Mouse (Mus musculus): Measurements from ENCODE around the gene Btrc. TPM values are rescaled to one million over a fixed set of nuclear protein-coding genes. Genes with fewer than 3 reads are reported as not detected.

Btrc gene
- polyA plus RNA-seq, 1 experiment from 2014 or later: 45.0 TPM

GRCm38 (mm10) chr19:45511406-45511805, 147.9 kb downstream of the Btrc start:
- no peak overlapping the region for H3K9ac ChIP-seq (ENCODE audit: low read depth, low read length)
- WGBS: 83% methylated on average over 4 of the region's 4 CpGs
- no peak overlapping the region for H3K4me2 ChIP-seq (ENCODE audit: low read depth, low read length)

GRCm38 (mm10) chr19:45515341-45515740, 151.8 kb downstream of the Btrc start:
- WGBS: 88% methylated on average over 2 of the region's 2 CpGs
- no peak for DNase-seq (ENCODE audit: low spot score)

More at GRCm38 (mm10) chr19:45511406-45511805, 147.9 kb downstream of the Btrc start:
- H3K9me3 ChIP-seq (ENCODE audit: control insufficient read depth, low read length): no peaks in the 10 kb centered on the region
- no peak overlapping the region for H3K27ac ChIP-seq (replicated peaks; ENCODE audit: low read depth, low read length)
- H3K4me3 ChIP-seq (ENCODE audit: low read depth, low read length): no peak overlapping the region
- peaks cover 46% of the 10 kb centered on the region for H3K36me3 ChIP-seq (ENCODE audit: control insufficient read depth, insufficient read depth, low read length)
- ATAC-seq (ENCODE audit: low read depth) (no peak), DNase-seq (ENCODE audit: low spot score) (no peak)
- no peaks in the 10 kb centered on the region for H3K4me1 ChIP-seq (ENCODE audit: control insufficient read depth, insufficient read depth, low read length)
- H3K27me3 ChIP-seq (replicated peaks; ENCODE audit: control insufficient read depth, insufficient read depth, low read length): no peaks in the 10 kb centered on the region

GRCm38 (mm10) chr19:45516264-45516663, 152.7 kb downstream of the Btrc start:
- Histone ChIP-seq H3K36me3 (ENCODE audit: control insufficient read depth, insufficient read depth, low read length) (peaks cover 70% of the 10 kb centered on the region), H3K9me3 (ENCODE audit: control insufficient read depth, low read length) (no peaks in the 10 kb centered on the region), H3K4me2 (ENCODE audit: low read depth, low read length) (no peak overlapping the region), H3K9ac (ENCODE audit: low read depth, low read length) (no peak overlapping the region), H3K27ac (replicated peaks; ENCODE audit: low read depth, low read length) (no peak overlapping the region), H3K27me3 (replicated peaks; ENCODE audit: control insufficient read depth, insufficient read depth, low read length) (no peaks in the 10 kb centered on the region), H3K4me1 (ENCODE audit: control insufficient read depth, insufficient read depth, low read length) (no peaks in the 10 kb centered on the region), H3K4me3 (ENCODE audit: low read depth, low read length) (no peak overlapping the region)
- ATAC-seq (ENCODE audit: low read depth) (no peak), DNase-seq (ENCODE audit: low spot score) (no peak)
- WGBS: 94% methylated on average over 12 of the region's 12 CpGs

More at GRCm38 (mm10) chr19:45515341-45515740, 151.8 kb downstream of the Btrc start:
- Histone ChIP-seq H3K4me1 (ENCODE audit: control insufficient read depth, insufficient read depth, low read length) (no peaks in the 10 kb centered on the region), H3K27ac (replicated peaks; ENCODE audit: low read depth, low read length) (no peak overlapping the region), H3K4me2 (ENCODE audit: low read depth, low read length) (no peak overlapping the region), H3K36me3 (ENCODE audit: control insufficient read depth, insufficient read depth, low read length) (peaks cover 67% of the 10 kb centered on the region), H3K4me3 (ENCODE audit: low read depth, low read length) (no peak overlapping the region), H3K27me3 (replicated peaks; ENCODE audit: control insufficient read depth, insufficient read depth, low read length) (no peaks in the 10 kb centered on the region), H3K9ac (ENCODE audit: low read depth, low read length) (no peak overlapping the region), H3K9me3 (ENCODE audit: control insufficient read depth, low read length) (no peaks in the 10 kb centered on the region)
- no peak for ATAC-seq (ENCODE audit: low read depth)

- no peaks in the 10 kb centered on the region for H3K9me3 ChIP-seq (ENCODE audit: control insufficient read depth, low read length)
- 77% methylated on average over 7 of the region's 7 CpGs for WGBS
- H3K27ac ChIP-seq (replicated peaks; ENCODE audit: low read depth, low read length): no peak overlapping the region
- no peak overlapping the region for H3K4me2 ChIP-seq (ENCODE audit: low read depth, low read length)
- peaks cover 76% of the 10 kb centered on the region for H3K36me3 ChIP-seq (ENCODE audit: control insufficient read depth, insufficient read depth, low read length)
- DNase-seq (ENCODE audit: low spot score) (no peak), ATAC-seq (ENCODE audit: low read depth) (no peak)
- H3K9ac ChIP-seq (ENCODE audit: low read depth, low read length): no peak overlapping the region
- H3K4me1 ChIP-seq (ENCODE audit: control insufficient read depth, insufficient read depth, low read length): no peaks in the 10 kb centered on the region
- no peak overlapping the region for H3K4me3 ChIP-seq (ENCODE audit: low read depth, low read length)
- H3K27me3 ChIP-seq (replicated peaks; ENCODE audit: control insufficient read depth, insufficient read depth, low read length): no peaks in the 10 kb centered on the region
Measured at GRCm38 (mm10) chr19:45527382-45527781, 163.8 kb downstream of the Btrc start.

- no peaks in the 10 kb centered on the region for H3K4me1 ChIP-seq (ENCODE audit: control insufficient read depth, insufficient read depth, low read length)
- no peak overlapping the region for H3K4me2 ChIP-seq (ENCODE audit: low read depth, low read length)
- WGBS: 90% methylated on average over 10 of the region's 10 CpGs
- H3K4me3 ChIP-seq (ENCODE audit: low read depth, low read length): no peak overlapping the region
- H3K27me3 ChIP-seq (replicated peaks; ENCODE audit: control insufficient read depth, insufficient read depth, low read length): no peaks in the 10 kb centered on the region
- DNase-seq (ENCODE audit: low spot score) (no peak), ATAC-seq (ENCODE audit: low read depth) (no peak)
- H3K9me3 ChIP-seq (ENCODE audit: control insufficient read depth, low read length): no peaks in the 10 kb centered on the region
- H3K27ac ChIP-seq (replicated peaks; ENCODE audit: low read depth, low read length): no peak overlapping the region
- no peak overlapping the region for H3K9ac ChIP-seq (ENCODE audit: low read depth, low read length)
- H3K36me3 ChIP-seq (ENCODE audit: control insufficient read depth, insufficient read depth, low read length): peaks cover 70% of the 10 kb centered on the region
Measured at GRCm38 (mm10) chr19:45527931-45528534, 164.5 kb downstream of the Btrc start.

GRCm38 (mm10) chr19:45529294-45529693, 165.8 kb downstream of the Btrc start:
- Histone ChIP-seq H3K4me3 (ENCODE audit: low read depth, low read length) (no peak overlapping the region), H3K27me3 (replicated peaks; ENCODE audit: control insufficient read depth, insufficient read depth, low read length) (no peaks in the 10 kb centered on the region), H3K9me3 (ENCODE audit: control insufficient read depth, low read length) (no peaks in the 10 kb centered on the region), H3K9ac (ENCODE audit: low read depth, low read length) (no peak overlapping the region), H3K36me3 (ENCODE audit: control insufficient read depth, insufficient read depth, low read length) (peaks cover 62% of the 10 kb centered on the region), H3K27ac (replicated peaks; ENCODE audit: low read depth, low read length) (no peak overlapping the region), H3K4me1 (ENCODE audit: control insufficient read depth, insufficient read depth, low read length) (no peaks in the 10 kb centered on the region), H3K4me2 (ENCODE audit: low read depth, low read length) (no peak overlapping the region)
- DNase-seq (ENCODE audit: low spot score): no peak
- 88% methylated on average over 5 of the region's 5 CpGs for WGBS
- ATAC-seq (ENCODE audit: low read depth): no peak

GRCm38 (mm10) chr19:45530200-45530995, 166.9 kb downstream of the Btrc start:
- H3K9ac ChIP-seq (ENCODE audit: low read depth, low read length): no peak overlapping the region
- H3K27ac ChIP-seq (replicated peaks; ENCODE audit: low read depth, low read length): no peak overlapping the region
- H3K9me3 ChIP-seq (ENCODE audit: control insufficient read depth, low read length): no peaks in the 10 kb centered on the region
- WGBS: 78% methylated on average over 15 of the region's 15 CpGs
- no peaks in the 10 kb centered on the region for H3K27me3 ChIP-seq (replicated peaks; ENCODE audit: control insufficient read depth, insufficient read depth, low read length)
- H3K4me2 ChIP-seq (ENCODE audit: low read depth, low read length): no peak overlapping the region
- peaks cover 51% of the 10 kb centered on the region for H3K36me3 ChIP-seq (ENCODE audit: control insufficient read depth, insufficient read depth, low read length)
- DNase-seq (ENCODE audit: low spot score) (no peak), ATAC-seq (ENCODE audit: low read depth) (no peak)
- H3K4me3 ChIP-seq (ENCODE audit: low read depth, low read length): no peak overlapping the region
- no peaks in the 10 kb centered on the region for H3K4me1 ChIP-seq (ENCODE audit: control insufficient read depth, insufficient read depth, low read length)

- no peak overlapping the region for H3K27ac ChIP-seq (replicated peaks; ENCODE audit: low read depth, low read length)
- no peak overlapping the region for H3K4me2 ChIP-seq (ENCODE audit: low read depth, low read length)
- H3K4me1 ChIP-seq (ENCODE audit: control insufficient read depth, insufficient read depth, low read length): no peaks in the 10 kb centered on the region
- no peak overlapping the region for H3K4me3 ChIP-seq (ENCODE audit: low read depth, low read length)
- no peak for DNase-seq (ENCODE audit: low spot score)
- 79% methylated on average over 6 of the region's 6 CpGs for WGBS
- peaks cover 46% of the 10 kb centered on the region for H3K36me3 ChIP-seq (ENCODE audit: control insufficient read depth, insufficient read depth, low read length)
- H3K27me3 ChIP-seq (replicated peaks; ENCODE audit: control insufficient read depth, insufficient read depth, low read length): no peaks in the 10 kb centered on the region
- H3K9me3 ChIP-seq (ENCODE audit: control insufficient read depth, low read length): no peaks in the 10 kb centered on the region
- no peak overlapping the region for H3K9ac ChIP-seq (ENCODE audit: low read depth, low read length)
- ATAC-seq (ENCODE audit: low read depth): no peak
Measured at GRCm38 (mm10) chr19:45531554-45531953, 168.0 kb downstream of the Btrc start.
